Mouse (Mus musculus) adrenal gland, postnatal 10 days (tissue): ENCODE data around the gene Mtus2. TPM values are rescaled to one million over a fixed set of nuclear protein-coding genes. Genes with fewer than 3 reads are reported as not detected.
"Not testable (repeated sequence)": the region's sequence is repeated elsewhere in the genome, so short reads cannot be mapped to it uniquely, and the experiment has no call there.

Experiments used
- DNase-seq: peaks from one replicate; pipeline ENCODE4 v3.0.0; 2021; ENCODE audit warnings: mixed read lengths
- total RNA-seq, 2 experiments: library from RNA; stranded (reverse); gene quantifications; 2 replicates each; pipeline ENCODE4 v1.2.3; 2021

The Mtus2 gene
- total RNA-seq, 2 experiments from 2014 or later, result 2.6 to 3.4 TPM

DNA sequence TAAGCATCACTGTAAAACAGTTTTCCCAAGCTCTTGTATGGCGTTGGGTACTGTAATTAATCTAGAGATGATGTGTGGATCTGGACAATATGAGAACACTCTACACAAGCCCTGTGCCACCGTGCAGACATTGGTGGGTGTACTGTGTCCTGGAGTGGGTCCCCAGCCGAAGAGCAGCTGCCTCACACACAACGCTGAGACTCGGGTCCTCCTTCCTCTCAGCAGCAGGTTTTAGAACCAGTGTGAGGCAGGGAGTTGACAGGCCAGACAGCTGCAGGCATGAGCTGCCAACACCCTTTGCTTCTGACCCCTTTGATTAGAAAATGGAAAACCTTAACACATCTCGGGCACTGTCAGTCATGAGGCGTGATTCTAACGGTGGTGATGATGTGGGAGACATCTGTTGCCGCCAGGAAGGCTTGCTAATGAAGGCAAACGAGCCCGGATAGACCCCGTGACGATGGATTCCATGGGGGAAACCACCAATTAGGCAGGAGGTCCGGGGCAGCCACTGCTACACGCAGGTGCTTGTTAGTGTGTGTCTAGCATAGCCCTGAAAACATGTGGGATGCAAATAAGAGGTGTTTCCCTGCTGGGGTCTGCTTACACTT is 158.2 kb downstream of the Mtus2 start:
- DNase-seq, result no peak

- no peak for DNase-seq
Measured at GRCm38 (mm10) chr5:148124354-148124753, 167.2 kb downstream of the Mtus2 start.

GRCm38 (mm10) chr5:148130691-148131457 is 173.8 kb downstream of the Mtus2 start:
- no peak for DNase-seq

GRCm38 (mm10) chr5:148131458-148132131 is 174.5 kb downstream of the Mtus2 start:
- DNase-seq, result no peak

DNA sequence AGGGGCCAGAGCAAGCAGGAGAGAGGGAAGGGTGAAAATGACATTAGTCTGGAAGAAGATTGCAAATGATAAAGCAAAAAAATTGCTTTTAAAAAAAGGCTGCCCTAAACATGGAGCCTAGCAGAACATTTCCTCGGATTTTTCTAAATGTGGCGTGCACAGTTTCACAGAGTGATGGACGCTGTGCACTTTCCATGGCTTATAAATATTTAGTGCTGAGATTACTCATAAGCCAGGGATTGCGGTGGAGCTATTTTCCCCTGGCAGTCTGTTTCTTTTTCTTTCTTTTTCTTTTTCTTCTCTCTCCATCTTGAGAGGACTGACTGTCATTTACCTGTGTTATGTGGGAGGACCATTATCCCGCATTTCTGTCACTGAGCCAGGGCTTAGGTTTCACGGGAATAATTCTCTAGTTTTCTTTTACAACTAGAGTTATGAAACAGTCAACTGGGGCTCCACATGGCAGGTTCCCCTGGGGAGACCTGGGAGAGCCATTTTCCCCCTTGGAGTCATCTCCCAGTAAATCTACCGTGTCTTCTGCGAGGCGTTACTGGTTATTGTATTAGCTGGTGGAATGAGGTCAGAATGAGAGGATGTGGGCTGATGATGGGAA is 176.4 kb downstream of the Mtus2 start:
- no peak for DNase-seq

- DNase-seq, result no peak
Measured at GRCm38 (mm10) chr5:148141662-148142061, 184.5 kb downstream of the Mtus2 start.

DNA sequence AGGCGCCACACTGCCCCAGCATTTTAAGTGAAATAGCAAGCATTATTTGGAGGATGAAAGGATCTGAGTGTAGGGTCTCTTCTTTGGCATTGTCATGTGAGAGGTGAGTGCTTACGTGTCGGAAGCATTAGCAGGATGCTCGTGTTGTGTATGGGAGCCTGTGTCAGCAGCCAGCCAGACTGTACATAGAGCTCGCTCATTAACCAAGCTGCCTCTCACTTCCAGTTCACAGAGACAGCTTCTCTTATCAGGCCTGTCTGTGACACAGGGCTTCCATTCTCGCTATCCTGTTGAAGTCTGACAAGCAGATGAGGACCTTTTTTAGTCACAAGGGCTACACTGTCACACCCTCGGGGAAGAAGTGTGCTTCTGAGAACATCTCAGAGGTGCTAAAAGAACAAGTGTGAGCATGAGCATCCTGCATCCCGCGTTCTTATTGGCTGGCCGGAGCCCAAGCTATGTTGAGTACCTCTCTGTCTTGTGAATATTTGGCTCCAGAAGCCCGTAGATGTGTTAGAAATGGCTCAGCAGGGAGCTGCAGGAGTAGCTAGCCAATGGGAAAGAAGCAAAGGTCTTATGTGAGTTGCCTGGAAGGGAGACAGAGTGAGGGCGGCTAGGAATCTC is 189.2 kb downstream of the Mtus2 start:
- no peak for DNase-seq

GRCm38 (mm10) chr5:148151894-148152599 is 194.9 kb downstream of the Mtus2 start:
- no peak for DNase-seq

- DNase-seq, result no peak
Measured at GRCm38 (mm10) chr5:148152600-148153402, 195.7 kb downstream of the Mtus2 start.

DNA sequence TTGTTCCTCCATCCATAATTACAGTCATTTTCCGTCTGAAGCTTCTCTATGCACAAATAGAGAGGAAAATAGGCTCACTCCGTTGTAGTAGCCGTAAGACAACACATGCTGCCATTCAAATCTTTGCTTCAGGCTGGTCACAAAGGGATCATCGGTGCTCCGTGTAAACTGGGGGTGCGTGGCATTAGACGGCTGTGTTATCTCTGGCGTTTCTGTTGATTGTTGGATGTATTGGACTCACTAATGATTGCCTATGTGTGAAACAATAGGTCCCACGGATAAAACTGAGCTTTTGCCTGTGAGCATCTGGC is 196.2 kb downstream of the Mtus2 start:
- no peak for DNase-seq

- DNase-seq, result no peak
Measured at GRCm38 (mm10) chr5:148154727-148155126, 197.6 kb downstream of the Mtus2 start.

DNA sequence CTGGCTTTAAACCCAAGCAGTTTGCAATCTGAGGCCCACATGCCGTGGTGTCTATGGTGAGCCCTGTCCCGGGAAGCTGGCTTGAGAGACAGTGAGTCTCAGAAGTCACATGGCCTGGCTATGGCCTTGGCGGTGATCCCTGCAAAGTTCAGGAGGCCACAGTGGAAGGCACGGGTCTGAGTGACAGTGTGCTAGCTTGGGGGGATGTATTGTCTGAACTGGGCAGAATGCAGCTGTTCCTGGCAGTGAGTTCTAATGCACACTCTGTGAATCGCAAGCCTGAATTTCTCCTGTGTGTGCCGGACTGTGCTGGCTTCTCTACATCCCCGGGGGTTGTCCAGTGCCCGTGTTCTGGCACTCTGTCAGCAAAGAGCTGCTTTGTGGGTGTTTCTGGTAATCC is 202.2 kb downstream of the Mtus2 start:
- no peak for DNase-seq

DNA sequence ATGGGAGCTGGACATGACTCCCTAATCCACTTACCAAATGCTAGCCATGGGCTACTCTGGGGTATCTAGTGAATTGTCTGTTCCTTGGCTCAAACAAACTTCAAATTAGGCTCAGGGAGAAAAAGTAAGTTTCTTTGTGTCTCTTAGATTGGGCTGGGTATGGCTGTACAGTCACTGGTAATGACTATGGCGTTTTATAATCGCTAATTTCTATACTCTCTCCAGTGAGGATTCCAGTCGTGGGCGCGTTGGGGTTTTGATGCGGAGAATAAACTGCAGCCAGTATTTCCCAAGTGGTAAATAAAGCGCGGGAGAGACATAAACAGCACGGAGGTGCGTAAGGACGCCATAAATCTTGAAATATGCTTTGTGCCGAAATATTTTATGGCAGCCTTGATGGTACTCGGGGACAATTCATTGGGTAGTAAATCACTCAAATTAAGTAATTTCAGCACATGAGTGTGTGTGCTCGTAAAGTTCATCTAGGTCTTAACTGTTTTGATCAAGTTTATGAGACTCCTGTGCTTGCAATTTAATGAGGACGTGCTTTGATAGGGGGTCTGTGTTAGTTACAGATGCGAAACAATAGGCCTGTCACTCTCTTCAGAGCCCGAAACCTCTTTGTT is 203.5 kb downstream of the Mtus2 start:
- DNase-seq, result no peak

GRCm38 (mm10) chr5:148165111-148165510 is 208.0 kb downstream of the Mtus2 start:
- no peak for DNase-seq

DNA sequence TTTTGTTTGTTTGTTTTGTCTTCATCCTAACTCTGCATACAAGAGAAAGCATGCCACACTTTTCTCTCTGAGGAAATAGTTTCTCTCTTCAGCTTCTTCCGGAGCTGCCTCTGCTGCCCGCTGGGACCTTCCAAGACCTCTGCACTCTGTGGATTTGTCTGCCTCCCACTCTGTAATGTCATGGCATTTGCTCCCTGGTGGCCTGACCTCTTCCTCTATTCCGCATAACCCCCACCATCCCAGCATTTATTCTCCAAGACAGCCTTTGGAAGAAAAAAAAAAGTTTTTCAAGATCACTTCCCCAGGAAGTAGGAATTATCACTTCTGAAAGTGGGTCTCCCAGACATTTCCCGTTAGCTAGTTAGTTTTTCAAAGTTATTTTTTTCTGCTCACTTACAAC is 218.0 kb downstream of the Mtus2 start:
- DNase-seq, result no peak

DNA sequence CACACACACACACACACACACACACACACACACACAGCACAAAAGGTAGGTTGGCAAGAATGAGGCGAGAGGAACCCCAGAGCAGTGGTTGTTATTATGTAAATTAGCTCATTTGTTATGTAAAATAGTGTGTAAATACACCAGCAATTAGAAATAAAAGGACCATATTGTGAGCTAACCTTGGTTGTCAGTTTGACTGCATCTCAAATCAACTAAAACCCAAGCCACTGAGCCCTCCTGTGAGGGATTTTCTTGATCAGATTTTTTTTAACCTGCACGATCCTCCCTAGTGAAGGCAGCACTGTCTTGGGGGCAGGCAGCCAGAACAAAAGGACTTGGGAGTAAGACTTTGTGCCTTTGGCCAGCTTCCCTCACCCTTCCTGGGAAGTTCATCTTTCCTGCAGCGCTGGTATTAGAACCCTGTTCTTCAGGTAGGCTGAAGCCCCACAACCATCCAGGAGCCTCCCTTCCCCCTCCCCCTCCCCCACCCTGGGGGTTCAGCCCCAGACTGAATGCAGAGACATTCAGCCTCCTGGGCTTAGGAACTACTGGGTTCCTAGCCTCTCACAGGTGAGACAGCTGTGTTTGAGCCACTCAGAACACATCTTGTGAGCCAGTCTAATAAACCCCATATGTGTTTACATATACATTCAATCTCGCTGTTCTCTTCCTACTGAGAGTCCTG is 218.8 kb downstream of the Mtus2 start:
- no peak for DNase-seq

DNA sequence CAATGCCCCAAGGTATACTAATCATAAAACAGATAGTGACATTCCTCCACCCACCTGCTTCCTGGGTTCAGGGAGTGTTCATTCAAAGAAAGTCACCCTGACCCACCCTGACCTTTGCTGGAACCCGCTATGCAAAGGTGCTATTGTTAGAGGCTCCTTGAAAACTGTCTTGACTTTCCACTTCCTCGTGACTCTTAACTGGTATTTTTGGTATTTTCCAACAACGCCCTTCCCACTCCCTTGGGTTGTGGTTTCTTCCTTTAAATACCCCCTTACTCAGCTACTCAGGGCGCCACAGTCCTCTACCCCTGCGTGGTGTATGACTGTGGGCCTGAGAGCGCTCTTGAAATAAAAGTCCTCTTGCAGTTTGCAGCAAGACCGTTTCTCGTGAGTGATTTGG is 219.4 kb downstream of the Mtus2 start:
- not testable (repeated sequence) for DNase-seq

- DNase-seq, result no peak
Measured at GRCm38 (mm10) chr5:148179231-148179630, 222.1 kb downstream of the Mtus2 start.

- peak; percentile 47 for DNase-seq
Measured at GRCm38 (mm10) chr5:148180590-148181307, 223.6 kb downstream of the Mtus2 start.

- no peak for DNase-seq
Measured at GRCm38 (mm10) chr5:148181308-148181630, 224.1 kb downstream of the Mtus2 start.
